Mouse (Mus musculus): ENCODE data around the gene Ubash3a. TPM values are rescaled to one million over a fixed set of nuclear protein-coding genes. Genes with fewer than 3 reads are reported as not detected.

Ubash3a gene
- total and polyA plus RNA-seq, 2 experiments from 2014 or later, result 0.21 TPM; not detected in 1

- DNase-seq (ENCODE audit: low spot score), result no peak
- Histone ChIP-seq H3K4me2 (ENCODE audit: low read depth, low read length) (no peak overlapping the region), H3K9ac (replicated peaks; ENCODE audit: low read length) (no peak overlapping the region), H3K36me3 (ENCODE audit: insufficient read depth, low read length) (no peaks in the 10 kb centered on the region), H3K27ac (no peak overlapping the region), H3K4me1 (ENCODE audit: insufficient read depth, low read length) (no peaks in the 10 kb centered on the region), H3K9me3 (ENCODE audit: low read length) (no peaks in the 10 kb centered on the region), H3K27me3 (ENCODE audit: insufficient read depth, low read length) (no peaks in the 10 kb centered on the region), H3K4me3 (ENCODE audit: low read length) (no peak overlapping the region)
- no peak for TF ChIP-seq CTCF (IDR thresholded peaks at IDR 0.05; ENCODE audit: low read depth)
- 91% methylated on average over 4 of the region's 4 CpGs for WGBS
- ATAC-seq, result no peak
Observed at GRCm38 (mm10) chr17:31176321-31176720, 31.4 kb upstream of the Ubash3a start.

DNA sequence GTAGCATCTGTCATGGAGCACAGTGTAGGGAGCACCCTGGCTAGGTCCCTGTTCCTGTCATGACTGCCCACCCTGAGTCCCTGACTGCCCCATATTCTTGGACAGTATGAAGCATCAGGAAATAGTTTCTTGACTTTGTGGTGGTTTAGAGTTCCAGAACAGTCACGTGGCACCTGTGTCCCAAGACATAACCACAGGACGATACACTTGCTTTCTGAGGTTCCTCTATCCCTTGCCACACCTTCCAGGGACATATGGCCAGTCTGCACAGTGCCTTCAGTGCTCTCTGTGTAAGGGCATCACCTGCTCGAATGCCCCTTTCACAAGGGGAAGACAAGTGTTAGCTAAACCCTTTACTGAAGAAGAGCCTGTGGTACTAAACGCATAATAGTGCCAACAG, 26.2 kb upstream of the Ubash3a start:
- Histone ChIP-seq H3K36me3 (ENCODE audit: insufficient read depth, low read length) (no peaks in the 10 kb centered on the region), H3K4me1 (ENCODE audit: insufficient read depth, low read length) (no peaks in the 10 kb centered on the region), H3K9ac (replicated peaks; ENCODE audit: low read length) (no peak overlapping the region), H3K4me2 (ENCODE audit: low read depth, low read length) (no peak overlapping the region), H3K27me3 (ENCODE audit: insufficient read depth, low read length) (no peaks in the 10 kb centered on the region), H3K27ac (no peak overlapping the region), H3K4me3 (ENCODE audit: low read length) (no peak overlapping the region), H3K9me3 (ENCODE audit: low read length) (no peaks in the 10 kb centered on the region)
- 87% methylated on average over 4 of the region's 4 CpGs for WGBS
- ATAC-seq (no peak), DNase-seq (ENCODE audit: low spot score) (no peak)
- TF ChIP-seq CTCF (IDR thresholded peaks at IDR 0.05; ENCODE audit: low read depth), result no peak

GRCm38 (mm10) chr17:31183180-31183974, 24.3 kb upstream of the Ubash3a start:
- no peak for TF ChIP-seq CTCF (IDR thresholded peaks at IDR 0.05; ENCODE audit: low read depth)
- H3K4me2 ChIP-seq (ENCODE audit: low read depth, low read length), result no peak overlapping the region
- H3K9ac ChIP-seq (replicated peaks; ENCODE audit: low read length), result no peak overlapping the region
- H3K27me3 ChIP-seq (ENCODE audit: insufficient read depth, low read length), result no peaks in the 10 kb centered on the region
- no peak for DNase-seq (ENCODE audit: low spot score)
- H3K36me3 ChIP-seq (ENCODE audit: insufficient read depth, low read length), result no peaks in the 10 kb centered on the region
- no peak overlapping the region for H3K4me3 ChIP-seq (ENCODE audit: low read length)
- no peak for ATAC-seq
- H3K4me1 ChIP-seq (ENCODE audit: insufficient read depth, low read length), result no peaks in the 10 kb centered on the region
- 70% methylated on average over 12 of the region's 12 CpGs for WGBS
- H3K27ac ChIP-seq, result no peak overlapping the region
- no peaks in the 10 kb centered on the region for H3K9me3 ChIP-seq (ENCODE audit: low read length)

DNA sequence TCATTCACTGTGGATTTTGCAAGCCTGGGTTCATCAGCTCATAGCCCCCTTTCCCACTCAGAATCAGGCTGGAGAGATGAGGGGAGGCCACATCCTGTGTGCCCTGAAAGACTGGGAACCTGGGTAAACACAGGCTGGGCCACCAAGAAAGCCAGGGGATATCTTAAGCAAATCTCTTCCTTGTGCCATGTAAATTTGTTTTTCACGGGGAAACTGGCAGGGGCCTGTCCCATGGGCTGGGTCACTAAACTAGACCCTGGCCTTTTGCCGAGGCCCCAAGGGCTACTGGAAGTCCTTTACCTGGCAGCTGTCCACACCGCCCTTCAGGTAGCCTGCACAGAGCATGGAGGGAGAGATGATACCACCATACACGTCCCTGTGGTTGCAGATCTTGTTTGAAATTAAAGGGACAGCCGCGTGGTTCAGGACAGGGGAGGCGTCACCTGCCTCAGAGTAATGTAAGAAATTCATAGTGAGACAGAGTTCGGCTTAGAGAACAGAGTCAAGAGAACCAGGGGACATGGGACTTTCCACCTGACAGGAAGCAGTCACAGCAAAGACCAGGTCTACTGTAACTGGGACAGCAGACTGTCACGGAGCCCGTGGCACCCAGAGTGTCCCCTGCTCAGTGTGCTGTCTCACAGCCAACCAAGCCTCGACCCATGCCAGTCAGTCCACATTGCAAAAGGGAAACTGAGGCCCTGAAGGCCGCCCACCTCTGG, 23.2 kb upstream of the Ubash3a start:
- no peak for TF ChIP-seq CTCF (IDR thresholded peaks at IDR 0.05; ENCODE audit: low read depth)
- Histone ChIP-seq H3K4me3 (ENCODE audit: low read length) (no peak overlapping the region), H3K27ac (no peak overlapping the region), H3K4me2 (ENCODE audit: low read depth, low read length) (no peak overlapping the region), H3K4me1 (ENCODE audit: insufficient read depth, low read length) (no peaks in the 10 kb centered on the region), H3K9me3 (ENCODE audit: low read length) (no peaks in the 10 kb centered on the region), H3K27me3 (ENCODE audit: insufficient read depth, low read length) (no peaks in the 10 kb centered on the region), H3K9ac (replicated peaks; ENCODE audit: low read length) (no peak overlapping the region), H3K36me3 (ENCODE audit: insufficient read depth, low read length) (no peaks in the 10 kb centered on the region)
- DNase-seq (ENCODE audit: low spot score) (no peak), ATAC-seq (no peak)
- WGBS, result 84% methylated on average over 12 of the region's 12 CpGs

GRCm38 (mm10) chr17:31187370-31187769, 20.3 kb upstream of the Ubash3a start:
- Histone ChIP-seq H3K9ac (replicated peaks; ENCODE audit: low read length) (no peak overlapping the region), H3K9me3 (ENCODE audit: low read length) (no peaks in the 10 kb centered on the region), H3K4me3 (ENCODE audit: low read length) (no peak overlapping the region), H3K27me3 (ENCODE audit: insufficient read depth, low read length) (no peaks in the 10 kb centered on the region), H3K4me2 (ENCODE audit: low read depth, low read length) (no peak overlapping the region), H3K36me3 (ENCODE audit: insufficient read depth, low read length) (no peaks in the 10 kb centered on the region), H3K27ac (no peak overlapping the region), H3K4me1 (ENCODE audit: insufficient read depth, low read length) (no peaks in the 10 kb centered on the region)
- DNase-seq (ENCODE audit: low spot score) (peak; percentile 86), ATAC-seq (no peak)
- WGBS, result 22% methylated on average over 4 of the region's 4 CpGs
- TF ChIP-seq CTCF (IDR thresholded peaks at IDR 0.05; ENCODE audit: low read depth), result peak; percentile 93

DNA sequence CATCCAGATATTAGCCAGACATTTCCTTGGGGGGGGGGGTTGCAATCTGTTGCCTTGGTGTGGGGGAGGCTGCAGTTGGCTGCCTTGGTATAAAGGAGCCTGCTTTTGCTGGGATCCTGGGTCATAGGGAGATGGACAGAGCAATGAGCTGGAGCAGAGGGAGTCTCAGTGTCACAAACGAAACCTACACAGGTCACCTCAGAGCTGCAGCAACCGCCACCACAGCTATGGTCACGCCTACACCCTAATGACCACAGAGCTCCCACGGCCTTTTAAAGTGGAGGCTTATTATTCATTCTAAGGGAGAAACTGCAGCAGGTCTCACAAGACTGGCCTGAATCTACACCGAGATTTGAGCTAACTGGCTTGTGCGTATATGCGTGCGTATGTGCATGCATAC, 15.8 kb upstream of the Ubash3a start:
- DNase-seq (ENCODE audit: low spot score), result no peak

DNA sequence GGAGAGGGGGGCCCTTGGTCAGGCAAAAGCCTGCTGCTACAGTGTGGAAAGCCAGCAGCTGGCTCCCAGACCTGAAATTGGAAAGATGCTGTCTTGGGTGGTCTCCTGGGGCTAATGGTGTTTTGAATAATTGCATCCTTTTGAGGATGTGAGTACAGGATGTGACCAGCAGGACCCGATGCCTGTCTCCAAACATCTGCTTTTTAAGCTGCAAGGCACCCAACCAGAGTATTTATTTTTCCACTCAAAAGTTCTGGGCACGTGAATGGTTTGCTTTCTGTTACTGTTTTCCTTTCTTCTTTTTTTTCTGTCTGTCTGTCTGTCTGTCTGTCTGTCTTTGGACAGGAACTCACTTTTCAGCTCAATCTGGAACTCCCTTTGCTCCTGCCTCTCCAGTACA, 15.0 kb upstream of the Ubash3a start:
- Histone ChIP-seq H3K27ac (no peak overlapping the region), H3K4me3 (ENCODE audit: low read length) (no peak overlapping the region), H3K36me3 (ENCODE audit: insufficient read depth, low read length) (no peaks in the 10 kb centered on the region), H3K9ac (replicated peaks; ENCODE audit: low read length) (no peak overlapping the region), H3K4me1 (ENCODE audit: insufficient read depth, low read length) (no peaks in the 10 kb centered on the region), H3K9me3 (ENCODE audit: low read length) (no peaks in the 10 kb centered on the region), H3K27me3 (ENCODE audit: insufficient read depth, low read length) (no peaks in the 10 kb centered on the region), H3K4me2 (ENCODE audit: low read depth, low read length) (no peak overlapping the region)
- DNase-seq (ENCODE audit: low spot score), result no peak
- WGBS, result 73% methylated on average over 2 of the region's 2 CpGs
- ATAC-seq, result no peak
- no peak for TF ChIP-seq CTCF (IDR thresholded peaks at IDR 0.05; ENCODE audit: low read depth)

More for the DNA sequence above, 15.8 kb upstream of the Ubash3a start:
- TF ChIP-seq CTCF (IDR thresholded peaks at IDR 0.05; ENCODE audit: low read depth), result no peak
- Histone ChIP-seq H3K9ac (replicated peaks; ENCODE audit: low read length) (no peak overlapping the region), H3K9me3 (ENCODE audit: low read length) (no peaks in the 10 kb centered on the region), H3K27me3 (ENCODE audit: insufficient read depth, low read length) (no peaks in the 10 kb centered on the region), H3K4me2 (ENCODE audit: low read depth, low read length) (no peak overlapping the region), H3K27ac (no peak overlapping the region), H3K36me3 (ENCODE audit: insufficient read depth, low read length) (no peaks in the 10 kb centered on the region), H3K4me1 (ENCODE audit: insufficient read depth, low read length) (no peaks in the 10 kb centered on the region), H3K4me3 (ENCODE audit: low read length) (no peak overlapping the region)
- WGBS, result 73% methylated on average over 8 of the region's 8 CpGs
- no peak for ATAC-seq
